Mouse (Mus musculus) macrophage (primary cell): ENCODE measurements around the gene Zfp750. TPM values are rescaled to one million over a fixed set of nuclear protein-coding genes. Genes with fewer than 3 reads are reported as not detected.

Experiments used
- H3K27ac ChIP-seq: fragments of 350-480 bp; formaldehyde crosslinking; 2 replicates; pipeline ENCODE4 v1.9.0; 2021
- H3K36me3 ChIP-seq: fragments of 350-480 bp; formaldehyde crosslinking; 2 replicates; pipeline ENCODE4 v1.9.0; 2021; ENCODE audit errors: inconsistent target
- H3K4me3 ChIP-seq: fragments of 350-480 bp; formaldehyde crosslinking; 2 replicates; pipeline ENCODE4 v1.9.0; 2021; ENCODE audit errors: inconsistent target
- H3K79me2 ChIP-seq: fragments of 350-480 bp; formaldehyde crosslinking; 2 replicates; pipeline ENCODE4 v1.9.0; 2021; ENCODE audit errors: inconsistent target
- WGBS: methylation state at CpG from one replicate; pipeline ENCODE4 v1.1.7; 2026; ENCODE audit warnings: inconsistent platforms; ENCODE audit not compliant: missing documents; 5-methylcytosine and 5-hydroxymethylcytosine counted together
- polyA plus RNA-seq: library from polyadenylated mRNA; stranded (reverse); fragments of 250-400 nt; gene quantifications from 3 replicates; pipeline ENCODE4 v1.2.4, GENCODE M21; 2018; ENCODE audit warnings: inconsistent platforms

The Zfp750 gene
- polyA plus RNA-seq, 1 experiment from 2014 or later = not detected

DNA sequence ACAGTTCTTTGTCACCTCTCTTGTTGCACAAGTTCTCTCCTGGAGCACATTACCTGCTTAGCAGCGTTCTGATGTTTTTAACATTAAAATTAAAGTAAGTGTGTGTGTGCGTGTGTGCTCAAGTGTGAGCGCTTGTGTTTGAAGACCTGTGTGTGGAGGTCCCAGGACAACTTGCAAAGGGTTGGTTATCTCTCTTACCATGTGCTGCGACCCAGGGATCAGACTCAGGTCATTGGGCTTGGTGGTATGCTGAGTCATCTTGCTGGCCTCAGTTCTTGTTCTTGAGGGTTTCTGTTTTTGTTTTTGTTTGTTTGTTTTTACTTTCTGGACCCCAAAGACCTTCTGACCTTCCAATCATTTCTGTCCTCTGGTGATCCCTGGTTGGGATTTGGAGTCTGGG, 28.8 kb upstream of the Zfp750 start:
- no peaks in the 10 kb centered on the region for H3K79me2 ChIP-seq
- no peak overlapping the region for H3K27ac ChIP-seq
- no peak overlapping the region for H3K4me3 ChIP-seq
- 74% methylated on average over 4 of the region's 4 CpGs for WGBS
- H3K36me3 ChIP-seq = no peaks in the 10 kb centered on the region

GRCm38 (mm10) chr11:121547234-121547633, 28.1 kb upstream of the Zfp750 start:
- Histone ChIP-seq H3K27ac (no peak overlapping the region), H3K4me3 (no peak overlapping the region), H3K36me3 (no peaks in the 10 kb centered on the region), H3K79me2 (no peaks in the 10 kb centered on the region)
- 67% methylated on average over 5 of the region's 5 CpGs for WGBS

GRCm38 (mm10) chr11:121545398-121546034, 26.4 kb upstream of the Zfp750 start:
- Histone ChIP-seq H3K79me2 (no peaks in the 10 kb centered on the region), H3K36me3 (peaks cover 7% of the 10 kb centered on the region; the same call in 1 of the 2 replicates), H3K4me3 (no peak overlapping the region), H3K27ac (no peak overlapping the region)
- WGBS = 65% methylated on average over 3 of the region's 3 CpGs

- Histone ChIP-seq H3K27ac (no peak overlapping the region), H3K79me2 (no peaks in the 10 kb centered on the region), H3K4me3 (no peak overlapping the region), H3K36me3 (peaks cover 7% of the 10 kb centered on the region; the same call in 1 of the 2 replicates)
- 83% methylated on average over 7 of the region's 7 CpGs for WGBS
These were observed 25.7 kb upstream of the Zfp750 start for GRCm38 (mm10) chr11:121544755-121545397.

DNA sequence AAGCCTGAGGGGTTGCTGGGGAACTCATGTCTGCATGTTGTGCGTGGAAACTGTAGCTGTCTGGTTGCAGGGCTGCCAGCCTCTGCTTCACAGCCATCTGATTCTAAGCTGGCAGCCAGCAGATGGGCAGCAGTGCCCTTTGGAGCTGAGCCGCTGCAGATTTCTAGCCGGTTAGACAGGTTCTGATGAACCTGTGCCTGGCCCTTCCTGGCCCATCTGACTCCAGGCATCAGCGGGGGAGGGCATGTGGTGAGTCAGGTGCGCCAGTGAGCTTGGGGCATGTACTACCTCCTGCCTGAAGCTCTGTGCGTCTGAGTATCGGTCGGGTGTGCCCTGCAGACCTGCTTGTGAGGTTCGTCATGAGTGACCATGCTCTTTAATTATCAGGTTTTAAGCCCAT, 24.8 kb upstream of the Zfp750 start:
- no peak overlapping the region for H3K27ac ChIP-seq
- no peaks in the 10 kb centered on the region for H3K79me2 ChIP-seq
- WGBS = 98% methylated on average over 9 of the region's 9 CpGs
- H3K4me3 ChIP-seq = no peak overlapping the region
- H3K36me3 ChIP-seq = peaks cover 7% of the 10 kb centered on the region; the same call in 1 of the 2 replicates

DNA sequence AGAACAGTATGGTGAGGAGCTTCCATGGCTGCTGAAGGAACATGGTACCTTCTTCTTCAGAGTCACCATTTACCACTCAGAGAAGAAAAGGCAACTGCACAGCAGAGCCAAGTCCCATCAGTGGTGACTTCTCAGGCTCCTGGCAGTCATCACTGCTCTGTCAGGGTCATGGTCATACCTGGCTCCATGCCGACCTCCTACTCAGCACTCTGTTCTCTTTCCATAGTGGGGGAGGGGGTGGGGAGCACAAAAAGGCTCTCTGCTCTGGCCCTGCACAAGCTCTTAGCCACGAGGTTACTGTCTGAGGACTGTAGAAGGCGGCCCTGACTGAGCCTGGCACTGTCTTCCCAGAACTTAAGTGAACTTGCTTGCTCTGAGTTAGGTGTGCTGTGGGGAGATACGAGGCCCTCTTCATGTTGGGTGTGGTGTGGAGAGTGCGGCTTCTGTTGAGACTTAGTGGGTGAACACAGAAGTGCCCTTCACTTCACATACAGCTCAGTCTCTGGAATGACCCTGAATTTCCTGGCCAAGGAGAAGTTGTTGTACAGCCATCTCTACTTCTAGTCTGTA, 24.2 kb upstream of the Zfp750 start:
- H3K27ac ChIP-seq = no peak overlapping the region
- peaks cover 7% of the 10 kb centered on the region; the same call in 1 of the 2 replicates for H3K36me3 ChIP-seq
- H3K4me3 ChIP-seq = no peak overlapping the region
- no peaks in the 10 kb centered on the region for H3K79me2 ChIP-seq
- 79% methylated on average over 4 of the region's 5 CpGs for WGBS

DNA sequence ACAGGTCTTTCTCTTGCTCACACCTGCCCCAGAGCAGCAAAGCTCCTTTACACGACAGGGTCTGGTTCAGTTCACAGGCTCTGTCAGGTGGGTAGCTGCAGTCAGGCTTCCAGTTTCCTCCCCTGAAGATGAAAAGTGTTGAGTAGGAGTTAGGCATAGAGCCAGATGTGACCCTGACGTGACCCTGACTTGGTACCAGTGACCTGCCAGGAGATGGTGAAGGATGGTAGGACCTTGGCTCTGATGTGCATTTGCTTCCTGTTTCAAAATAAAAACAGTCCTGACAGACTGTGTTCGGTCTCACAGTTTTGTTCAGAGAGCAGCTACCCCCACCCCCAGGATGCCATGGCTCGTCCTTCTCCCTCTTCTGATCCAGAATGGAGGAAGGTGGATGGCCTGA, 23.3 kb upstream of the Zfp750 start:
- Histone ChIP-seq H3K27ac (no peak overlapping the region), H3K36me3 (peaks cover 7% of the 10 kb centered on the region; the same call in 1 of the 2 replicates), H3K79me2 (no peaks in the 10 kb centered on the region), H3K4me3 (no peak overlapping the region)
- WGBS = 90% methylated on average over 4 of the region's 4 CpGs

DNA sequence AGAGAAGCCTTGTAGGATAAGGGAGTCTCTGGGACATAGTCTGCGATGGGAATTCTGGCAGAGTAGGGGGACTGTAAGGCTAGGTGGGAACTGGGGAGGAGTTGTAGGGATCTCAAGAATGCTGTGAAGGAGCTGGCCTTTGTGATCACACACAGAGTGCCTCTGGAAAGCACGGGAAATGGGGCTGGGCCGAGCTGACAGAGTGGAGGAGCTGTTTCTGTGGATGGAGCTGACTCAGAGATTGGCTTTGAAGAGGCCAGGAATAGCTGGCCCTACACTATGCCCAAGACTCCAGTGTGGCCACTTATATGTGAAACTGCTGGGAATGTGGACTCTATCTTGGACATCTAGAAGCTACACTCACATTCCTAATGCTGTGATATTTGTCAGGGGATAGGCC, 17.4 kb upstream of the Zfp750 start:
- no peaks in the 10 kb centered on the region for H3K79me2 ChIP-seq
- 96% methylated on average over 3 of the region's 3 CpGs for WGBS
- H3K4me3 ChIP-seq = no peak overlapping the region
- peaks cover 7% of the 10 kb centered on the region; the same call in 1 of the 2 replicates for H3K36me3 ChIP-seq
- no peak overlapping the region for H3K27ac ChIP-seq

GRCm38 (mm10) chr11:121529747-121530146, 10.6 kb upstream of the Zfp750 start:
- 94% methylated on average over 2 of the region's 3 CpGs for WGBS
- no peaks in the 10 kb centered on the region for H3K79me2 ChIP-seq
- H3K4me3 ChIP-seq = no peak overlapping the region
- no peak overlapping the region for H3K27ac ChIP-seq
- H3K36me3 ChIP-seq = no peaks in the 10 kb centered on the region

DNA sequence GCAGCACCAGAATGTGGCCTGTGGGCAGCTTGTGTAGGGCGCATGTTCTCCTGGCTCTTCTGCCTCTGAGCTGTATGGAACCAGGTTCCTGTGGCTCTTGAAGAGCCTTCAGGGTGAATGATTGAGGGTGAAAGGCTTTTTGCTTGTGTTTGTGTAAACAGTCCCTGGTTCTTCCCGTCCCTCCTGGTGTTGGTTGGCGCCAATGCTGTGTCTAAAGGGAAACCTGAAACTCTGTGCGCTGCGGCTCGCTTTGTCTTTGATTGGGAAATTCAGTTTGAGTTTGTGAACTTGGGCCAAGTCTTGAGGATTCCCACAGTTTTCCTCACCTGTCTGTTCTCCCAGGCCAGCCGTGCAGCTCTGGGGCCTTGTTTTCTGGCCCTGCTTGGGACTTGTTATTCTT, 5.1 kb upstream of the Zfp750 start:
- WGBS = 95% methylated on average over 7 of the region's 7 CpGs

GRCm38 (mm10) chr11:121522156-121522762, 3.1 kb upstream of the Zfp750 start:
- Histone ChIP-seq H3K4me3 (no peak overlapping the region), H3K27ac (no peak overlapping the region), H3K79me2 (no peaks in the 10 kb centered on the region), H3K36me3 (no peaks in the 10 kb centered on the region)
- WGBS = 70% methylated on average over 4 of the region's 4 CpGs

More for the DNA sequence above, 5.1 kb upstream of the Zfp750 start:
- Histone ChIP-seq H3K79me2 (no peaks in the 10 kb centered on the region), H3K36me3 (no peaks in the 10 kb centered on the region), H3K4me3 (no peak overlapping the region), H3K27ac (no peak overlapping the region)

GRCm38 (mm10) chr11:121520761-121521160, 1.6 kb upstream of the Zfp750 start:
- Histone ChIP-seq H3K79me2 (no peaks in the 10 kb centered on the region), H3K36me3 (no peaks in the 10 kb centered on the region), H3K27ac (peak overlapping the region; percentile 29; the same call in 1 of the 2 replicates), H3K4me3 (no peak overlapping the region)
- WGBS = 60% methylated on average over 2 of the region's 2 CpGs

- WGBS = 93% methylated on average over 7 of the region's 7 CpGs
- Histone ChIP-seq H3K27ac (no peak overlapping the region), H3K4me3 (no peak overlapping the region), H3K36me3 (no peaks in the 10 kb centered on the region), H3K79me2 (no peaks in the 10 kb centered on the region)
These were observed 570 bp upstream of the Zfp750 start for GRCm38 (mm10) chr11:121519703-121520102.

DNA sequence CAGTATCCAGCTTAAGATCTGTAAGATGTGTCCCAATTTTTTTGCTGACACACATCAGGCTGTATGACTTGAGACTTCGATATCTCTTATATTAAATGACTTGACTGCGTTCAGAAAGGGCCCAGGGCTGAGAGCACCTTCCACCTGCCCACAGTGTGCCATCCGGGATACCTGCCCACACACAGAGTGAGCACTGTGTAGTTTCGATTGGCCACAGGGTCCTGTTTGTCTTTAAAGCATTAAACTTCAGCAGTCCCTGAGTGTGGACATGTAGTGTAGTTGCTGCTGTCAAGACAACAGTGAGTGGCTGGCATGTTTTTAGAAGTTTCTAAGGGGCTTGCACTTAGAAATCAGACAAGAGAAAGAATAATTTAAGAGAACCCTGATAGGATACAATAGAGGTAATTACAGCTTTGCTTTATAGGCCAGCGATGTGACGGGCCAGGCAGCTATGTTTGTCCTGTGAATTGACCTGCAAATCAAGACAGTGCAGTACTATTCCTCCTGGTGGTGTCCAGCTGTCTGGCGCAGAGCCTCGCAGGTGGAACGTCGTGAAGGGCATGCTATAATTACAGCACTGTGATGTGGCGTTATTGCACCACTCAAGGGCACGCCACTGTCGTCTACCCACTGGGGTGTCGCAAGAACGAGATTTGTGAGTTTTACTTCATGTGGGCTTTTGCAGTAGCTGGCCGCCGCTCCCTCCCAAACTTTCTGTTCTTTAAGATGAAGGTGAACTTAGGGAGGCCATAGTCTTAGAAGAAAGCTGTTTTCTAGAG, 1.3 kb downstream of the Zfp750 start:
- Histone ChIP-seq H3K36me3 (no peaks in the 10 kb centered on the region), H3K4me3 (no peak overlapping the region), H3K79me2 (no peaks in the 10 kb centered on the region), H3K27ac (no peak overlapping the region)
- WGBS = 55% methylated on average over 17 of the region's 17 CpGs
